Mouse (Mus musculus): ENCODE measurements around the gene Gm10799. TPM values are rescaled to one million over a fixed set of nuclear protein-coding genes. Genes with fewer than 3 reads are reported as not detected.
"Not testable (repeated sequence)": the region's sequence is repeated elsewhere in the genome, so short reads cannot be mapped to it uniquely, and the experiment has no call there.

Gene Gm10799
- polyA plus RNA-seq, 1 experiment from 2014 or later, result not detected

DNA sequence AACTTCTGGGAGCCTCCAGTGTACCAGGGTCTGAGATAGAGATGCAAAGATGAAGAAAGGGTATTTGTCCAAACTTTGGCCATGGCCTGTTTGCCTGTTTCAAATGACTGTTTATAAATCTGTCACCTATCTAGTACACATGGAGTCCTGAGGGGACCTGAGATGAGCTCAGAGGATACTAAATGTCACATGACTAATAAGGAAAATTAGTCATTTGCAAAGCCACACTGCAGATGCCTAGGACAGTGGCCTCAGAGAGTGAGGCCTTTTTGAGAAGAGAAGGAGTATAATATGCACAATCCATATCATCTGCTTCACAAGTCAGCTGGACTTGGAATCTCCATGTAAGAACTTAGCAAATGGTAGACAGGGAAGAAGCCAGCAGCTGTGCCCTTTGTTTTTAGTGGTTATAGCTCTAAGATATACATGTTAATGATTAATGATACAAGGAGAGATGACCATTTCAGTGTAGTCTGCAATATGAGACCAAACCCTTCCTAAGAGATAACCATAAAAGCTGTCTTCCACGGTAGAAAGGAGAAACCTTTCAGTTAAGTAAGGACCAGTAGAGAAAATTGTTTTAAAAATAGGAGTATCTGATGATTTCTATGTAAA, 13.2 kb upstream of the Gm10799 start:
- not testable (repeated sequence) for H3K27ac ChIP-seq (ENCODE audit: low read length); H3K4me3 ChIP-seq (ENCODE audit: low read length); H3K9me3 ChIP-seq (ENCODE audit: low read length); H3K36me3 ChIP-seq (ENCODE audit: insufficient read depth, low read length); H3K4me1 ChIP-seq (ENCODE audit: insufficient read depth, low read length); ATAC-seq (ENCODE audit: low FRiP score, low TSS enrichment); H3K27me3 ChIP-seq (ENCODE audit: insufficient read depth, low read length); H3K9ac ChIP-seq (replicated peaks; ENCODE audit: low read length); H3K4me2 ChIP-seq (replicated peaks; ENCODE audit: low read depth, low read length)
- WGBS, result no CpG with 5 or more reads among the region's 1 CpGs

DNA sequence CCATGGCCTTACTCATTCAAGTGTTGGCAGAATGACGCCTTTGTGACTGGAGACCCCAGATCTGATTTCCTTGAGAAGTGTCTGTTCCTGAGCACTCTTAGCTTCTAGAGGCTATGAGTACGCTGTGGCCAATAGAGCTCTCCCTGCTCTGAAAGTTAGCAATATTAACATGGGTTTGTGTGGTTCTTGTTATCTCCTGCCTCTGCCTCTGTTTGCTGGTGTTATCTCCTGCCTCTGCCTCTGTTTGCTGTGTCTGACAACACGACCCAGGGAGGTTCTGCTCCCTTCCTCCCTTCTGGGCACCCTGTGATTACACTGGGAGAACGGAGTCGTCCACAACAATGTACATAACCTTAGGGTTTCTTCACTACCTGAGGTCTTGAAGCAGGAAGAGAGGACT, 9.9 kb upstream of the Gm10799 start:
- 72% methylated on average over 5 of the region's 5 CpGs for WGBS
- H3K9me3 ChIP-seq (ENCODE audit: low read length); H3K27ac ChIP-seq (ENCODE audit: low read length); H3K9ac ChIP-seq (replicated peaks; ENCODE audit: low read length); H3K4me2 ChIP-seq (replicated peaks; ENCODE audit: low read depth, low read length); H3K36me3 ChIP-seq (ENCODE audit: insufficient read depth, low read length); H3K4me3 ChIP-seq (ENCODE audit: low read length); ATAC-seq (ENCODE audit: low FRiP score, low TSS enrichment); H3K27me3 ChIP-seq (ENCODE audit: insufficient read depth, low read length); H3K4me1 ChIP-seq (ENCODE audit: insufficient read depth, low read length): not testable (repeated sequence)

DNA sequence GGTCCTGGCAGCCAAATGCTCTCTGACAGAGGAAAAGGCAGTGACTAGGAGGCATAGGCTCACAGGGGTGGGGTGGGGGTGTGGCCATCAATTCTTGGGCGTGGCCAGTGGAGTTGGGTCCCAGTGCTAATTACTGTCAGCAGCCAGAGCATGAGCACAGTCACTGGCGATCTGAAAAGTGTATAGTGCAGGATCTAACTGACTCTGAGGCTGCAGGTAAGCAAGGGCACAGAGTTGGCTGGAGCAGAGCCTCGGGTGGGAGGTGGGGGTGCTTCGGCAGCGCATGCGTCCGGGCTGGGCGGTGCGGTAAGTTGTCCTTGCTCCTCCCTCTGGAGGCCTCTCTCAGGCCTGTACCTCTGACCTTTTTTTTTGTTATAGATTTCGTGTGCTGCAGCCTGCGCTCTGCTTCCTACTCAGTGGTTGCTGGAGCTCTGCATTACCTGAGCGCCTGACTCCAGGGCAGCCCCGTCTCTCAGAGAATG, 1.4 kb upstream of the Gm10799 start, which contains the start of gene Cd59b:
TSS of gene Cd59b (plus strand) at position 146 of the 482 bp plus-strand sequence.
- Histone ChIP-seq H3K36me3 (ENCODE audit: insufficient read depth, low read length) (no peaks in the 10 kb centered on the region), H3K4me3 (ENCODE audit: low read length) (peak within 1 kb of the TSS; percentile 45), H3K27me3 (ENCODE audit: insufficient read depth, low read length) (no peaks in the 10 kb centered on the region), H3K9ac (replicated peaks; ENCODE audit: low read length) (peak within 1 kb of the TSS; percentile 46), H3K27ac (ENCODE audit: low read length) (peak within 1 kb of the TSS; percentile 53), H3K9me3 (ENCODE audit: low read length) (no peaks in the 10 kb centered on the region), H3K4me2 (replicated peaks; ENCODE audit: low read depth, low read length) (peak within 1 kb of the TSS; percentile 56), H3K4me1 (ENCODE audit: insufficient read depth, low read length) (0 out of 2 replicates have a peak, but pooled peaks cover 4% of the 10 kb centered on the region)
- WGBS, result 4% methylated on average over 12 of the region's 13 CpGs
- peak; percentile 94 for ATAC-seq (ENCODE audit: low FRiP score, low TSS enrichment)

DNA sequence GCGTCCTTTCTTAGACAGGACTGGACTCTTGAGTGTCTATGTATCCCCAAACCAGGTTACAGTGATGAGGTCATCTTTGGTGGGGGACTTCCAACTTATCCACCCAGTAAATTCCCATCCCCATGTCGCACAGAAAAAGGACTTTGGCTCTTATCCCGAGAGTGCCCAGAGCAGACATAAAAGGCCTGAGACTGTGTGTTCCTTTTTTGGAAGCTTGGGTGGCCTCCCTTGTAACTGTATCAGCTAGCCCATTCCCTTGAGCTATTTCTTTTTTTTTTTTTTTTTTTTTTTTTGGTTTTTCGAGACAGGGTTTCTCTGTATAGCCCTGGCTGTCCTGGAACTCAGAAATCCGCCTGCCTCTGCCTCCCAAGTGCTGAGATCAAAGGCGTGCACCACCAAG, 2.8 kb downstream of the Gm10799 start, which contains the start of gene Gm10912:
TSS of gene Gm10912 (plus strand) at position 301 of the 400 bp plus-strand sequence.
- not testable (repeated sequence) for H3K9me3 ChIP-seq (ENCODE audit: low read length); H3K36me3 ChIP-seq (ENCODE audit: insufficient read depth, low read length); H3K9ac ChIP-seq (replicated peaks; ENCODE audit: low read length); H3K27me3 ChIP-seq (ENCODE audit: insufficient read depth, low read length); H3K4me3 ChIP-seq (ENCODE audit: low read length); ATAC-seq (ENCODE audit: low FRiP score, low TSS enrichment); H3K27ac ChIP-seq (ENCODE audit: low read length); H3K4me1 ChIP-seq (ENCODE audit: insufficient read depth, low read length); H3K4me2 ChIP-seq (replicated peaks; ENCODE audit: low read depth, low read length)
- WGBS, result 94% methylated on average over 5 of the region's 6 CpGs

DNA sequence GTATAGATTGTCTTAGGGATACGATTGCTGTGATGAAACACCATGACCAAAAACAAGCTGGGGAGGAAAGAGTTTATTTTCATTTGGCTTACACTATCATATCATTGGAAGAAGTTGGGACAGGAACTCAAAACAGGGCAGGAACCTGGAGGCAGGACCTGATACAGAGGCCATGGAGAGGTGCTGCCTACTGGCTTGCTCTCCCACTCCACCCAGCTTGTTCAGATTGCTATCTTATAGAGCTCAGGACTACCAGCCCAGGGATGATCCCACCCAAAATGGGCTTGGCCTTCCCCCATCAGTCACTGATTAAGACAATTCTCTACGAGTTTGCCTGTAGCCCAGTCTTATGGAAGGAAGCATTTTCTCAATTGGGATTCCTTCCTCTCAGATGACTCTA, 4.2 kb downstream of the Gm10799 start:
- Histone ChIP-seq H3K36me3 (ENCODE audit: insufficient read depth, low read length) (peaks cover 13% of the 10 kb centered on the region), H3K9ac (replicated peaks; ENCODE audit: low read length) (no peak overlapping the region), H3K9me3 (ENCODE audit: low read length) (no peaks in the 10 kb centered on the region), H3K4me1 (ENCODE audit: insufficient read depth, low read length) (no peaks in the 10 kb centered on the region), H3K27me3 (ENCODE audit: insufficient read depth, low read length) (no peaks in the 10 kb centered on the region), H3K4me2 (replicated peaks; ENCODE audit: low read depth, low read length) (no peak overlapping the region), H3K4me3 (ENCODE audit: low read length) (no peak overlapping the region), H3K27ac (ENCODE audit: low read length) (no peak overlapping the region)
- WGBS, result 88% methylated on average over 2 of the region's 2 CpGs
- no peak for ATAC-seq (ENCODE audit: low FRiP score, low TSS enrichment)

DNA sequence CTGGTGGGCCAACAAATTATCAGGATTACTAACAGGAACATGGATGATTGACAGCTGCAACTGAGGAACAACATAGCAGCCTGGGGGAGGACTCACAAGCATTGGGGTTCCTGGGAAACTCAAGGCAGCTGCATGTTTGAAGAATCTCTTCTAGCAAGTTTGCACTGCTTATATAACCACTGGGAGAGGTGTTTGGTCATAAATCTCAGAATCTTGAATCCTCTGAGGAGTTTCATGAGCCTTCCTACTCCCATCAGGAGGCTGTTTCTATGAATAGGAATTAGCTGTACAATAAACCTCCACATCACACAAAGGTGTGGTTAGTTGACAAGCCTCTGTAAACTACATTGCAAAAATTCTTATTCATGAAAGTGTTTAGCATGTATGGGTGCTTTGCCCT, 5.7 kb downstream of the Gm10799 start:
- ATAC-seq (ENCODE audit: low FRiP score, low TSS enrichment), result no peak
- Histone ChIP-seq H3K4me1 (ENCODE audit: insufficient read depth, low read length) (no peaks in the 10 kb centered on the region), H3K4me2 (replicated peaks; ENCODE audit: low read depth, low read length) (no peak overlapping the region), H3K4me3 (ENCODE audit: low read length) (no peak overlapping the region), H3K27ac (ENCODE audit: low read length) (no peak overlapping the region), H3K9me3 (ENCODE audit: low read length) (no peaks in the 10 kb centered on the region), H3K36me3 (ENCODE audit: insufficient read depth, low read length) (peaks cover 19% of the 10 kb centered on the region), H3K9ac (replicated peaks; ENCODE audit: low read length) (no peak overlapping the region), H3K27me3 (ENCODE audit: insufficient read depth, low read length) (no peaks in the 10 kb centered on the region)

DNA sequence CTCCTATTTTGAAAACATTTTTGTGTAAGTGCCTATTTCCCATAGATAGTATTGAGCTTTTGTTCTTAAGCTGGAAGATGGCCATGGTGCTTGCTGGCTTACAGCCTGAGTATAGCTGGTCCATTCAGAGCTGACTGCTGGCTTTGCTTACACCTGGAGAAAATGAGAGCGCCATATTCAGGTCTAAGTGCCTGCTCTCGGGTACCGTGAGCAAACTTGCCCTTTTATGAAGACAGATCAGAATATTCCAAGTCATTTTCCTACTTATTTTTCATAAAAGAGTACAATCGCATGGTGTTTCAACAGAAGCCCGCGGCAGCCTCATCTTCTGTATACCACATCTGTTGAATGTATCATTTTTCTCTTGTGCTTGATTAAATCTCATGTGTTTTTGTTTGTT, 7.4 kb downstream of the Gm10799 start:
- Histone ChIP-seq H3K9me3 (ENCODE audit: low read length) (no peaks in the 10 kb centered on the region), H3K4me2 (replicated peaks; ENCODE audit: low read depth, low read length) (no peak overlapping the region), H3K9ac (replicated peaks; ENCODE audit: low read length) (no peak overlapping the region), H3K27ac (ENCODE audit: low read length) (no peak overlapping the region), H3K4me1 (ENCODE audit: insufficient read depth, low read length) (no peaks in the 10 kb centered on the region), H3K27me3 (ENCODE audit: insufficient read depth, low read length) (no peaks in the 10 kb centered on the region), H3K36me3 (ENCODE audit: insufficient read depth, low read length) (peaks cover 19% of the 10 kb centered on the region), H3K4me3 (ENCODE audit: low read length) (no peak overlapping the region)
- 95% methylated on average over 6 of the region's 6 CpGs for WGBS
- ATAC-seq (ENCODE audit: low FRiP score, low TSS enrichment), result no peak

DNA sequence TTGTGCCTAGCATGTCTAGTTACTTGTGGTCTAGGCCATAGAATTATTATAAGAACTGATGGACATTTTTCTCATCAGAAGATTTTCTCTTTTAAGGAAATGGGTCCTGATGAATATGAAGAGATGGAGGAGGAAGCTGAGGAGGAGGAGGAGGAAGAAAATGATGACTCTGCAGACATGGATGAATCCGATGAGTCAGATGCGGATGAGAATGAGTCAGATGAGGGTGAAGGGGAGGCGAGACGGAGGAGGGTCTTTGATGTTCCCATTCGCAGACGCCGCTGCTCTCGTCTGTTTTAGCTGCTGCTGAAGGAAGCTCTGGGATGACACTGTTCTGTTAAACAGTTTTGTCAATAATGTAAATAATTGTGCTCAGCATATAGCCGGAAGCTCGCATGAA, 8.6 kb downstream of the Gm10799 start:
- no peak for ATAC-seq (ENCODE audit: low FRiP score, low TSS enrichment)
- Histone ChIP-seq H3K36me3 (ENCODE audit: insufficient read depth, low read length) (peaks cover 24% of the 10 kb centered on the region), H3K9ac (replicated peaks; ENCODE audit: low read length) (no peak overlapping the region), H3K4me3 (ENCODE audit: low read length) (no peak overlapping the region), H3K4me1 (ENCODE audit: insufficient read depth, low read length) (no peaks in the 10 kb centered on the region), H3K9me3 (ENCODE audit: low read length) (no peaks in the 10 kb centered on the region), H3K27ac (ENCODE audit: low read length) (no peak overlapping the region), H3K27me3 (ENCODE audit: insufficient read depth, low read length) (no peaks in the 10 kb centered on the region), H3K4me2 (replicated peaks; ENCODE audit: low read depth, low read length) (no peak overlapping the region)
- WGBS, result 75% methylated on average over 10 of the region's 10 CpGs

DNA sequence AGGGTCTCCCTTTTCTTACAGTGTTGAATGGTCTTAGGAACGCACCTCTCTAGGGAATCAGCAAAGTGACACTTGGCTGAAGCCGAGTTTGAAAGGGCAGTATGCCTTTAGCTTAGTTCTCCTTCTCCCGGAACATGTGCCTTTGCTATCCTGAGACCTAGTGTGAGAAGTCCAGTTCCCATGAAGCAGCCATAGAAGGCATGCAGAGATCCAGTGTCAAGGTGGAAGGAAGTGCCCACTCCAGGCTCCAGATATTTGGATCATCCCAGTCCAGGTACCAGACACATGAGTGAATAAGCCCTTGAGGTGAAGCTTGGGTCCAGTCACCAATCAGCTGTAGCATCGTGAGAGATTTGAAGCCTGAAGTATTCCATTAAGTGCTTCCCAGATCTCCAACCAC, 9.4 kb downstream of the Gm10799 start:
- Histone ChIP-seq H3K27me3 (ENCODE audit: insufficient read depth, low read length) (no peaks in the 10 kb centered on the region), H3K9me3 (ENCODE audit: low read length) (no peaks in the 10 kb centered on the region), H3K36me3 (ENCODE audit: insufficient read depth, low read length) (peaks cover 24% of the 10 kb centered on the region), H3K4me3 (ENCODE audit: low read length) (no peak overlapping the region), H3K4me2 (replicated peaks; ENCODE audit: low read depth, low read length) (no peak overlapping the region), H3K27ac (ENCODE audit: low read length) (no peak overlapping the region), H3K4me1 (ENCODE audit: insufficient read depth, low read length) (no peaks in the 10 kb centered on the region), H3K9ac (replicated peaks; ENCODE audit: low read length) (no peak overlapping the region)
- no peak for ATAC-seq (ENCODE audit: low FRiP score, low TSS enrichment)
- 93% methylated on average over 4 of the region's 4 CpGs for WGBS

DNA sequence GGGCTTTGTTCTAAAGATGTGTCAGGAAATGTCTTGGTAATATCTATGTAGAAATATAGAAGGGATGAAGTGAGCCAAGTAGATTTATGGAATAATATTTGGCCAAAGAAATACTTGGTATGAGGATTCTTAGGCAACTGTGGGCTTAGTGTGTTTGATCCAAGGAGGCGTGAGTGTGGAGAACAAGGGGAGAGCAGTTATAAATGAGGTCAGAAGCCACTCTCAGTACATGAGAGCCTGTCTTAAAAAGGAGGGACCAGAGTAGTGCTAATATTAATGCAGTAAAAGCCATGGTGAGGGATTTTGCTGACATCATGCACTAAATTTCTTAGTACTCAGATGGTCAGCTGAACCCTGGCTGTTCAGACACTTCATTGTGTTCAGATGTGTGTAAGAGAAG, 10.0 kb downstream of the Gm10799 start:
- Histone ChIP-seq H3K4me3 (ENCODE audit: low read length) (no peak overlapping the region), H3K9ac (replicated peaks; ENCODE audit: low read length) (no peak overlapping the region), H3K4me2 (replicated peaks; ENCODE audit: low read depth, low read length) (no peak overlapping the region), H3K27me3 (ENCODE audit: insufficient read depth, low read length) (no peaks in the 10 kb centered on the region), H3K9me3 (ENCODE audit: low read length) (no peaks in the 10 kb centered on the region), H3K27ac (ENCODE audit: low read length) (no peak overlapping the region), H3K4me1 (ENCODE audit: insufficient read depth, low read length) (no peaks in the 10 kb centered on the region), H3K36me3 (ENCODE audit: insufficient read depth, low read length) (peaks cover 24% of the 10 kb centered on the region)
- 94% methylated on average over 1 of the region's 1 CpGs for WGBS
- ATAC-seq (ENCODE audit: low FRiP score, low TSS enrichment), result no peak
